ENCODE assay signal across 19 mouse cellular contexts in the genomic region with DNA sequence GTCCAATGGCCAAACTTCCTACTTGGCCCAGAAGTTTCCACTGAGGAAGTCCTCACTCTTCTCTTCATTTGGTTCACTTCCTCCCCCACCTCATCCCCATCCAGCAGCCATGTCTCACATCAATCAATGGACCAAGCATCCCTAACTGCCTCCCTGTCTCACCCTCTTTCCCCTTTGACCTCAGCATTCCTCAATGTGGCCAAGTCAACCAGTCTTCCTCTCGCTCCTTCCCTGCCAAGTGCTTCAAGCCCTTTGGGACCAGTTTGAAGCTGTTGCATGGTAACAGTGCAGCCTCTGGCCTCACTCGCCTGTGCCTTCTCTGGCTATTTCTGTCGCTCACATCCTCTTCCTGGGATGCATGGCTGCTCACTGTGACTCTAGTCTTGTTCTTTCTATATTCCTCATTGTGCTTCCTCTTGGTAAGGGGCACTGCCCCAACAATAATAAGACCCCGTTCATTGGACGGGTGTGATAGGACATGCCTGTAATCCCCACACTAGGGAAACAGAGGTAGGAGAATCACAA.
"Had no signal": no experiment of that assay in that cellular context is flagged by ENCODE, and none has a peak within 500 bp of the region (broad histone marks: within the 10 kb centered on the region; RNA-seq: fewer than 3 reads in every experiment).

No protein-coding gene starts in this region.

- H3K4me2 ChIP-seq: lung, embryonic 14.5 days; midbrain, embryonic 12.5 days; neural tube, embryonic 13.5 days; neural tube, embryonic 15.5 days; stomach, embryonic 15.5 days had no signal

- H3K27me3 ChIP-seq: midbrain, embryonic 12.5 days; stomach, embryonic 15.5 days had no signal

- H3K4me3 ChIP-seq: midbrain, embryonic 10.5 days; midbrain, embryonic 12.5 days; myocyte; neural tube, embryonic 13.5 days; neural tube, embryonic 15.5 days; stomach, embryonic 15.5 days had no signal

- H3K4me1 ChIP-seq: neural tube, embryonic 13.5 days; neural tube, embryonic 15.5 days; stomach, embryonic 15.5 days had no signal

- H3K36me3 ChIP-seq: midbrain, embryonic 10.5 days; midbrain, embryonic 12.5 days; neural tube, embryonic 13.5 days; neural tube, embryonic 15.5 days; stomach, embryonic 15.5 days had no signal

- ATAC-seq: midbrain, embryonic 16.5 days had no signal

- H3K27ac ChIP-seq: midbrain, embryonic 10.5 days; midbrain, embryonic 12.5 days; neural tube, embryonic 13.5 days; neural tube, embryonic 15.5 days; stomach, embryonic 15.5 days; stomach, postnatal 0 days had no signal

- H3K9me3 ChIP-seq: midbrain, embryonic 10.5 days; midbrain, embryonic 12.5 days; neural tube, embryonic 13.5 days; neural tube, embryonic 15.5 days; stomach, embryonic 15.5 days had no signal

- DNase-seq: lung, adult 18-20 months; lung, embryonic 14.5 days; lung, postnatal 10 days; midbrain, embryonic 14.5 days; retina, postnatal 1 day; right cerebral cortex, adult 18-20 months; right cerebral cortex, postnatal 25 days; right cerebral cortex, postnatal 4 days; thymus, adult 2 months; thymus, postnatal 25 days; thymus, postnatal 4 days had no signal

- H3K9ac ChIP-seq: lung, embryonic 14.5 days; midbrain, embryonic 12.5 days; neural tube, embryonic 13.5 days; neural tube, embryonic 15.5 days; stomach, embryonic 15.5 days had no signal
